Mouse (Mus musculus): ENCODE results near the gene Fam13a. TPM values are rescaled to one million over a fixed set of nuclear protein-coding genes. Genes with fewer than 3 reads are reported as not detected.

Gene Fam13a
- polyA plus RNA-seq, 1 experiment from 2014 or later = 7.5 TPM

DNA sequence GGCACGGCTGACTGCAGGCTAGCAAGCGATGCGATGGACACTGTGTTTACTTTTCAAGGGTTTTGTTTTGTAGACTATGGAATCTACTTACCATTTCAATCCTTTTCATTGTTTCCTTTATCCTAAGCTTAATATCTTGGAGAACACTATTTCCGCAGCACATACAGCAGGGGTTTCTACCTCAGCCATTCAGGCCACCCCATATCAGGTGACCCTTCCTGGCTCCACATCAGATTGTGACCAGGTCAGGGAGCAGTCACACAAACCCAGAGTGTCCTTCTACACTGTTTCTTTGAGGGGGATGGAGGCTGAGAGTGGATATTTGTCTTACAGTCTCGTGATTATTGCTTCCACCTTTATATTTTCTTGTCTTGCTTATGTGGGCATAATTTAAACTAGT, 61.7 kb downstream of the Fam13a start:
- no peak overlapping the region for H3K27ac ChIP-seq
- peaks cover 12% of the 10 kb centered on the region for H3K4me1 ChIP-seq
- H3K9me3 ChIP-seq = no peaks in the 10 kb centered on the region
- H3K36me3 ChIP-seq = no peaks in the 10 kb centered on the region
- WGBS = 83% methylated on average over 5 of the region's 5 CpGs
- H3K4me2 ChIP-seq = no peak overlapping the region
- H3K27me3 ChIP-seq = no peaks in the 10 kb centered on the region
- ATAC-seq (ENCODE audit: insufficient number of reproducible peaks, insufficient read depth, low FRiP score, low TSS enrichment, low read depth) = no peak
- H3K4me3 ChIP-seq = no peak overlapping the region
- H3K9ac ChIP-seq = no peak overlapping the region

DNA sequence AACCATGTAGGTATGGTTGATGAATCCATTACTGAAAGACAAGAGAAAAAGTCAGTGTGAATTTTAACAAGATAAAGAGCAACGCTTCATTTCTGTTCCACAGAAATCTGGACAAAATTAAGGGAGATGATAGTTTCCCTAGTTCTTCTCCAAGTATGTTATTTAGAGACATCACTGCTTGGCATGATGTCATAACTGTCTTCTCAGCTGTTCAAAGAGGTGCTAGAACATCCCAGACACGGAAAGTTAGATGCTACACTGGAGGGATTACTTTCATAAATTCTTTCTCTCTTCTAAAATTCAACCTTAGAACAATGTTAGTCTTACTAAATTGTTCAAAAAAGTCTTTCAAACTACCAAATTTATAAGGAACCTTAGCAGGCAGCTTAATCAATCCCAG, 63.8 kb downstream of the Fam13a start:
- Histone ChIP-seq H3K4me1 (peaks cover 5% of the 10 kb centered on the region; the same call in 1 of the 2 replicates), H3K9me3 (no peaks in the 10 kb centered on the region), H3K36me3 (no peaks in the 10 kb centered on the region), H3K27ac (no peak overlapping the region), H3K4me2 (no peak overlapping the region), H3K4me3 (no peak overlapping the region), H3K9ac (no peak overlapping the region), H3K27me3 (no peaks in the 10 kb centered on the region)
- 84% methylated on average over 2 of the region's 2 CpGs for WGBS
- ATAC-seq (ENCODE audit: insufficient number of reproducible peaks, insufficient read depth, low FRiP score, low TSS enrichment, low read depth) = no peak

DNA sequence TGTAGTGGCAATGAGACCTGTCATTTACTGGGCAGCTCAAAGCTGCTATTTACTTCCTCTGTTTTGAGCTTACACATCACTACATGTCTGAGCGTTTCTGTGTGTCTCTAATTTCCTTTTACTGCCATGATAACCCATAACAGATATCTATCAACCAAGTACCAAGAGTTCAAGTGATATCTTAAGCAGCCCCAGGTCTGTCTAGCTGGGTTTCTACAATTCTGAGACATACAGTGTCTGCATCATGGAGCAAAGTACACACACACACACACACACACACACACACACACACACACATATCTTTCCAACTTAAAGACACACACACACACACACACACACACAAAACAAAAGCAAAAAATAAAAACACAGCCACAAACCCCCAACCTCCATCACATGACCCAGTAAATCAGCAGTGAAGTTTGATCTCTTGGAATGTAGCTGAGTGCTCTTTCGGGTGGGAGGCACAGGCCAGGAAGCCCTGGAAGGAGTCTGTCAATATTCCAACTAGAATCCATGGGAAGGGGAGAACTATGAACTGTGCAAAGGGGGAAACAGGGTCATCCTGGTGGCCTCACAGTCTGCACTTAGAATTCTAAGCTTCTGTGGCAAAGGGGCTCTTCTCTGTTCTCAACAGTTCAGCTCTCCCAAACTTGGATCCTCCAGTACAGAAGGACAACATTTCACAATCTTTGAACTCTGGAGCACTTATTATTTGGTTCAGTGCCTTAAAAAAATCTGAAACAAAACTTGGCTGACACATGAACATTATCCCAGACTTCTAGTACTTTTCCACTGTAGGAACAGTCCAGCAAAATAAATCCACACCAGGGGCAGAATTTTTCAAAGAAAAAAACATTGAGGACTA, 73.0 kb downstream of the Fam13a start:
- H3K4me3 ChIP-seq = no peak overlapping the region
- H3K9ac ChIP-seq = no peak overlapping the region
- no peak overlapping the region for H3K4me2 ChIP-seq
- ATAC-seq (ENCODE audit: insufficient number of reproducible peaks, insufficient read depth, low FRiP score, low TSS enrichment, low read depth) = no peak
- H3K27me3 ChIP-seq = no peaks in the 10 kb centered on the region
- peaks cover 8% of the 10 kb centered on the region for H3K36me3 ChIP-seq
- H3K9me3 ChIP-seq = no peaks in the 10 kb centered on the region
- WGBS = 31% methylated on average over 2 of the region's 2 CpGs
- no peak overlapping the region for H3K27ac ChIP-seq
- 0 out of 2 replicates have a peak, but pooled peaks cover 4% of the 10 kb centered on the region for H3K4me1 ChIP-seq

DNA sequence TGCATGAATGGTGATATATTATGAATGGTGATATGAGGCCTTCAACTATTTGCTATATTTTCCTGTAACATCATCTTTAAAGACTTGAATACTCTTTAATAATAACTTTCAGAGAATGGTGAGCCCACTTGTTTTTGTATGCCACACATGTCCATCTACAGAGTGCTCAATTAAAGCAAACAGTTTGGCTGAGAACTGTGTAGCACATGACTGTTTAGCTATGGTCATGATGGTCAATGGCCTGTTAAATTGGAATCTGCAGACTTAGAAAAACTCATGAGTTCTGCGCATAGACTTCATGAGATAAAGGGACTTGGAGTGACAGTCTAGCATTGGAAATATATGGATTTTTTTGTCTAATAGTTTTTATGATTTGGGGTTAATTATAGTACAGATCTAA, 73.9 kb downstream of the Fam13a start:
- H3K4me3 ChIP-seq = no peak overlapping the region
- 0 out of 2 replicates have a peak, but pooled peaks cover 4% of the 10 kb centered on the region for H3K4me1 ChIP-seq
- WGBS = 97% methylated on average over 1 of the region's 1 CpGs
- no peak overlapping the region for H3K9ac ChIP-seq
- H3K36me3 ChIP-seq = peaks cover 12% of the 10 kb centered on the region
- no peak overlapping the region for H3K4me2 ChIP-seq
- no peak overlapping the region for H3K27ac ChIP-seq
- no peaks in the 10 kb centered on the region for H3K27me3 ChIP-seq
- H3K9me3 ChIP-seq = no peaks in the 10 kb centered on the region
- no peak for ATAC-seq (ENCODE audit: insufficient number of reproducible peaks, insufficient read depth, low FRiP score, low TSS enrichment, low read depth)

DNA sequence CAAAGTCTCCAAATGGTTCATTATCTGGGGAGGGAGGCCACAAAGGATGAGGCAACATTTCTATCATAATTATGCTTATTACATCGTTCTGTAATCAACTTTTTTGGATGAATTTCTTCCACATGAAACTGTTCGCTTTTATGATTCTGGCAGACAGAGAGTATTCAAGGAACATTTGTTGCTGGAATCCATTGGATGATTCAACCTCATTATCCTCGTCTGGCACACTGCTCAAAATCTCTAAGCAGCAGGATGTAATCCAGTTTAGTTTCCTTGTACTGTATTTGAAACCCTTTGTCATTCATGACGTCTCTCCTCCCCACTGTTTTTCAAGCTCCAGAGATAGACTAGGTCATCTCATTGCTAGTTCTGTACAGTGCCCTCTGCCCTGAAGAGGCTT, 77.5 kb downstream of the Fam13a start:
- ATAC-seq (ENCODE audit: insufficient number of reproducible peaks, insufficient read depth, low FRiP score, low TSS enrichment, low read depth) = no peak
- WGBS = 75% methylated on average over 4 of the region's 4 CpGs
- no peaks in the 10 kb centered on the region for H3K27me3 ChIP-seq
- no peak overlapping the region for H3K4me2 ChIP-seq
- no peak overlapping the region for H3K4me3 ChIP-seq
- 0 out of 2 replicates have a peak, but pooled peaks cover 4% of the 10 kb centered on the region for H3K4me1 ChIP-seq
- H3K27ac ChIP-seq = no peak overlapping the region
- H3K36me3 ChIP-seq = 0 out of 2 replicates have a peak, but pooled peaks cover 7% of the 10 kb centered on the region
- no peaks in the 10 kb centered on the region for H3K9me3 ChIP-seq
- no peak overlapping the region for H3K9ac ChIP-seq

DNA sequence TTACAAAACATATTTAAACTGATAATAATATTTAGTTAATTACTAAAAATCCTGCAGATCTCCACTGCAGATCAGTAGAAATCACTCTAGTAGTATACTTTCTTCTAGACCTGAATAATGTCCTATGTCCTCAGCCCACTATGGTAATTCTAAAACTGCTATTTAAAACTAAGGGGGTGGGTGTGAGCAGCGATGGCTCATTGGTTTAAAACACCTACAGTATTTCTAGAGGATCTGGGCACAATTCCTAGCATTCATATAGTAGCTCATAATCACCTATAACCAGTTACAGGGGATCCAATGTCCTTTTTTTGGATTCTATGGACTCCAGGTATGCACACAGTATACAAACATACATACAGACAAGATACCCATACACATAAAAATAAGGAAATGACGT, 78.1 kb downstream of the Fam13a start:
- Histone ChIP-seq H3K4me2 (no peak overlapping the region), H3K27ac (no peak overlapping the region), H3K9me3 (no peaks in the 10 kb centered on the region), H3K4me3 (no peak overlapping the region), H3K36me3 (0 out of 2 replicates have a peak, but pooled peaks cover 7% of the 10 kb centered on the region), H3K27me3 (no peaks in the 10 kb centered on the region), H3K9ac (no peak overlapping the region), H3K4me1 (no peaks in the 10 kb centered on the region)
- WGBS = 66% methylated on average over 2 of the region's 2 CpGs
- no peak for ATAC-seq (ENCODE audit: insufficient number of reproducible peaks, insufficient read depth, low FRiP score, low TSS enrichment, low read depth)

DNA sequence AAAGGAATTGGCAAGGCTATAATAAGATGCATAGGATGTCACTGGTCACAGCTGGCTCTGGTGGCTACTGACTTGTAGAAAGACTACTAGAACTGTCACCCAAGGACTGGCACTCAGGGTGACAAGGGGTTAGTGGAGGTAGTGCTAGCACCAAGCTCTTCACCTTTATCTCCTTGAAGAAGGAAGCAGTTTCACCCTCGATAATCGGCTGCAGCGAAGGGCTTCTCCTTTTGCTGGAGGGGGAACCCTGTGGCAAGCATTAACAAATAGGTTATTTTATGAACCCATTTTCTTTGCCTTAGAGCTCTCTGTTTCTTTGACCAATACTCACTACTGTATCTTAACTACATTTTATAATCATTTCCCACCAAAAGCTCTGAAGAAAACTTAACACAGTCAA, 80.4 kb downstream of the Fam13a start:
- no peak overlapping the region for H3K4me3 ChIP-seq
- H3K27ac ChIP-seq = no peak overlapping the region
- 0 out of 2 replicates have a peak, but pooled peaks cover 7% of the 10 kb centered on the region for H3K36me3 ChIP-seq
- no peaks in the 10 kb centered on the region for H3K27me3 ChIP-seq
- H3K4me2 ChIP-seq = no peak overlapping the region
- no peak for ATAC-seq (ENCODE audit: insufficient number of reproducible peaks, insufficient read depth, low FRiP score, low TSS enrichment, low read depth)
- no peak overlapping the region for H3K9ac ChIP-seq
- no peaks in the 10 kb centered on the region for H3K4me1 ChIP-seq
- 93% methylated on average over 3 of the region's 3 CpGs for WGBS
- H3K9me3 ChIP-seq = no peaks in the 10 kb centered on the region

DNA sequence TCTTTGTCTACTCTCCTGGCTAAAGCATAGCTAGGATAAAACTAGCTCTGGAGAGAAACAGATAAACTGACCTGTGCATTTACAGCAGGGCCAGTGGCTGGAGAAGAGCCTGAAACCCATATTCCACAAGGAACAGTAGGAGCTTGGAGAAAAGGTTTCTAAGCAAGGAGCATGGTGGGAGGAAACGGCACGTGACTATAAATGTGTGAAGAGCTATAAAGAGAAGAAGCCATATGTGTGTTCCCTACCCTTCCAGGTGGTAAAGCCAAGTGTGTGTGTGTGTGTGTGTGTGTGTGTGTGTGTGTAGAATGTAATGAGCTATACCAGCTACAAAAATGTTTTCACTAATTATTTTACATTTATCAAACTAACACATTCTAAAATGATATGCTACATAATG, 82.1 kb downstream of the Fam13a start:
- H3K4me1 ChIP-seq = no peaks in the 10 kb centered on the region
- H3K4me3 ChIP-seq = no peak overlapping the region
- H3K36me3 ChIP-seq = 0 out of 2 replicates have a peak, but pooled peaks cover 7% of the 10 kb centered on the region
- no peak overlapping the region for H3K27ac ChIP-seq
- no peaks in the 10 kb centered on the region for H3K27me3 ChIP-seq
- WGBS = 92% methylated on average over 2 of the region's 2 CpGs
- no peak overlapping the region for H3K4me2 ChIP-seq
- H3K9me3 ChIP-seq = no peaks in the 10 kb centered on the region
- no peak overlapping the region for H3K9ac ChIP-seq
- ATAC-seq (ENCODE audit: insufficient number of reproducible peaks, insufficient read depth, low FRiP score, low TSS enrichment, low read depth) = no peak

DNA sequence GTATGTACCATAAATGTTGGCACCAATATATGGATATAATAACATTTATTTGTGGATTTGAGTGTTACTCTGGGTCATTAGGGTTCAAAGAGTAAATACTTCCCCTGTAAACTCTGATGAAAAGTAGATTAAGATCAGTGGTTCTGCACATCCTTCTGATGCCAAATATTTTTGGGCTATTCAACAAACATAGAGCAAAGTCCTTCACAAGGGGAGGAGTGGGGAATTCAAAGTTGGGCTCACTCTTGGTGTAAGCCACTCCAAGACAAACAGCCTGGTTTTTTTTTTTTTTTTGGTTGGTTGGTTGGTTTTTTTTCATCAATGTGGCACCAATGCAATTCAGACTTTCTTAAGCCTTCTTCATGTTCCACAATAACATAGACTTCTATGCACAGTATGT, 86.6 kb downstream of the Fam13a start:
- Histone ChIP-seq H3K27ac (no peak overlapping the region), H3K9ac (no peak overlapping the region), H3K36me3 (peaks cover 7% of the 10 kb centered on the region; the same call in 1 of the 2 replicates), H3K4me1 (peaks cover 6% of the 10 kb centered on the region; the same call in 1 of the 2 replicates), H3K27me3 (no peaks in the 10 kb centered on the region), H3K4me3 (no peak overlapping the region), H3K9me3 (no peaks in the 10 kb centered on the region), H3K4me2 (no peak overlapping the region)
- ATAC-seq (ENCODE audit: insufficient number of reproducible peaks, insufficient read depth, low FRiP score, low TSS enrichment, low read depth) = no peak

DNA sequence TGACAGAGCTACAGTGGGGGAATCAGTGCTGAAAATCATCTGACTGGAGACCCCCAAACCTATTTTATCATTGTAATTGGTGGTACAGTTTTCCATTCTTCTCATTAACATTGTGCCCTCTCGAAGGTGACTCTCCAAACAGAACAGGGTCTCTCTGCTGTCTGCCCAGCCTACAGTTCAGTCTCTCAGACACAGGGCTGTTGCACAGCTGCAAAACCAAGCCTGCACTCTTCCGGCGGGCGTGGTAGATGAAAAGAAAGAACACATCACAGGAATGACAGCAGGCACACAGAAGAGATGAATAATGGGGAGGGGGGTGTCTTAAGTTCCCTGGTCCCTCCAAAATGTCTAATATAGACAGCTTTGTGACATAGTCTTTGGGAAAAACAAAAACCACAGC, 90.2 kb downstream of the Fam13a start:
- peaks cover 6% of the 10 kb centered on the region; the same call in 1 of the 2 replicates for H3K4me1 ChIP-seq
- no peak overlapping the region for H3K27ac ChIP-seq
- no peak overlapping the region for H3K4me2 ChIP-seq
- peaks cover 7% of the 10 kb centered on the region; the same call in 1 of the 2 replicates for H3K36me3 ChIP-seq
- H3K9ac ChIP-seq = no peak overlapping the region
- no peak for ATAC-seq (ENCODE audit: insufficient number of reproducible peaks, insufficient read depth, low FRiP score, low TSS enrichment, low read depth)
- 73% methylated on average over 4 of the region's 4 CpGs for WGBS
- H3K27me3 ChIP-seq = no peaks in the 10 kb centered on the region
- no peak overlapping the region for H3K4me3 ChIP-seq
- H3K9me3 ChIP-seq = no peaks in the 10 kb centered on the region

DNA sequence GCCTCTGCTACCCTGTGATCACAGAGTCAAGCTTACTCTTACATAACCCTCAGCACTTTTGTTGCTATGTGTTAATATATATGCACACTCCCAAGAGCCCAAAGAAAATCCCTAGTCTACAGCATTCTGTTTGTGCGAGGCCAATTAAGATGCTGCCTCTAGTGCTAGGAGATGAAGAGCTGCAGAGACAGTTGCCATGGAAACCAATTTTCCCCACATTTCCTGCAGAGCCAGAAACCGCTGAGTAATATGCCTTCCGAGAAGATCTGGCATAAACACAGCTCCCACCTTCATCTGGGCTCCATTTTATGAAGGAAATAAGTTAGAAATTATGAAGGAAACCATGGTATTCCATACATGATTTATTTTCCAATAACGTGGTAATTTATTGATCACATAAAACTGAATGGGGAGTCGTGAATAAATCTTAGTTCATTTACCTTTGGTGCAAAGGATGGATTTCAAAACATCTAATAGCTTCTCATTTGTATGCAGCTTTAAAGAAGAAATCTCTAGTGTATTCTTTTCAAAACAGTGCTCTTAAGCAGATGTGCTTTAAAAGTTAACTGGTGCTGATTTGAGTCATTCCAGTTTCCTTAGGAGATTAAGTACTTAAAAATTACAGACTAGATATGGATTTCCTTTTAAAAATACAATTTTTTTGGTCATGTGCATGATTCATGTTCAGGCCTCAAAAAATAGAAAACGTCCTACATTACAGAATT, 91.0 kb downstream of the Fam13a start:
- Histone ChIP-seq H3K36me3 (peaks cover 7% of the 10 kb centered on the region; the same call in 1 of the 2 replicates), H3K9ac (no peak overlapping the region), H3K27ac (no peak overlapping the region), H3K4me3 (no peak overlapping the region), H3K27me3 (no peaks in the 10 kb centered on the region), H3K9me3 (no peaks in the 10 kb centered on the region), H3K4me1 (peaks cover 6% of the 10 kb centered on the region; the same call in 1 of the 2 replicates), H3K4me2 (no peak overlapping the region)
- ATAC-seq (ENCODE audit: insufficient number of reproducible peaks, insufficient read depth, low FRiP score, low TSS enrichment, low read depth) = peak; percentile 37; the same call in 1 of the 2 replicates
- 42% methylated on average over 6 of the region's 6 CpGs for WGBS
